Mouse (Mus musculus) embryonic facial prominence, embryonic 12.5 days (tissue): Measurements from ENCODE around the gene Hpf1. TPM values are rescaled to one million over a fixed set of nuclear protein-coding genes. Genes with fewer than 3 reads are reported as not detected.

ENCODE experiments used
- ATAC-seq: fragments of 200-750 bp; cut with Nextera tagmentation; 2 replicates; pipeline ENCODE4 v1.8.0; 2017; ENCODE audit not compliant: insufficient number of reproducible peaks, insufficient read depth, low FRiP score, low TSS enrichment
- H3K27ac ChIP-seq: fragments of 300-500 bp; sonication (generic); 2 replicates; pipeline ENCODE4 v1.5.1; 2016; ENCODE audit warnings: mild to moderate bottlenecking
- H3K27me3 ChIP-seq: fragments of 300-500 bp; sonication (generic); 2 replicates; pipeline ENCODE4 v1.6.1; 2016; ENCODE audit warnings: mild to moderate bottlenecking, moderate library complexity
- H3K36me3 ChIP-seq: fragments of 300-500 bp; sonication (generic); 2 replicates; pipeline ENCODE4 v1.6.1; 2016; ENCODE audit warnings: mild to moderate bottlenecking
- H3K4me1 ChIP-seq: fragments of 300-500 bp; sonication (generic); 2 replicates; pipeline ENCODE4 v1.6.1; 2016
- H3K4me2 ChIP-seq: fragments of 300-500 bp; sonication (generic); replicated peaks from 2 replicates; pipeline ENCODE4 v1.6.1; 2016; ENCODE audit warnings: mild to moderate bottlenecking, moderate library complexity
- H3K4me3 ChIP-seq: fragments of 300-500 bp; sonication (generic); 2 replicates; pipeline ENCODE4 v1.5.1; 2016; ENCODE audit warnings: mild to moderate bottlenecking
- H3K9ac ChIP-seq: fragments of 300-500 bp; sonication (generic); 2 replicates; pipeline ENCODE4 v1.6.1; 2016; ENCODE audit warnings: mild to moderate bottlenecking, moderate library complexity
- H3K9me3 ChIP-seq: fragments of 300-500 bp; sonication (generic); 2 replicates; pipeline ENCODE4 v1.6.1; 2016; ENCODE audit warnings: mild to moderate bottlenecking, moderate library complexity
- WGBS: fragments of 180-500 bp; shearing (Covaris S2); methylation state at CpG from one replicate; pipeline ENCODE4 v1.1.7; 2016; 5-methylcytosine and 5-hydroxymethylcytosine counted together
- polyA plus RNA-seq: library from polyadenylated mRNA; unstranded; fragments of >200 nt; fragmentation: Nextera tagmentation; extraction: Ambion mirVana; gene quantifications from 2 replicates; pipeline ENCODE4 v1.2.1, GENCODE M21; 2016

Gene Hpf1
- polyA plus RNA-seq, 1 experiment from 2014 or later, result 121 TPM

GRCm38 (mm10) chr8:60912081-60912480, 21.9 kb downstream of the Hpf1 start:
- H3K9me3 ChIP-seq, result no peaks in the 10 kb centered on the region
- no peaks in the 10 kb centered on the region for H3K27me3 ChIP-seq
- peaks cover 12% of the 10 kb centered on the region; the same call in 1 of the 2 replicates for H3K36me3 ChIP-seq
- H3K4me3 ChIP-seq, result no peak overlapping the region
- H3K9ac ChIP-seq, result no peak overlapping the region
- no peaks in the 10 kb centered on the region for H3K4me1 ChIP-seq
- WGBS, result 73% methylated on average over 4 of the region's 4 CpGs
- ATAC-seq, result no peak
- no peak overlapping the region for H3K4me2 ChIP-seq
- H3K27ac ChIP-seq, result no peak overlapping the region

DNA sequence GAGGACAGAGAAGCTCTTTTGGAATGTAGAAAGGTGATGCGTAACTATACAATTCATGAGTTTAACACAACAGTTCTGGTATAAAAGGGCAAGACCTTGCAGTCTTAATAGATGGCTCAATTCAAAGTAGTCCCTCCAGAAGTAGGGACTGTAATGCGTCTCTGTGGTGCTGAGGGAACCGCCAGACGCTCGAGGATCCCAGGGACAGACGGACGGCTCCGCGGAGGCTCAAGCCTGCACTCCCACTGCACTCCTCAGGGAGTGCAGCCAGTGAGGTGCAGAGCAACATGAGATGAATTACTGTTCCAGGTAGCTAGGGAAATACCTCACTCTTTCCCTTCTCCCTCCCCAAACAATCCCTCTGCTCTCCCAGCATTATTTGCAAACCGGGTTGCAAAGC, 22.3 kb downstream of the Hpf1 start:
- Histone ChIP-seq H3K27me3 (no peaks in the 10 kb centered on the region), H3K27ac (no peak overlapping the region), H3K4me3 (no peak overlapping the region), H3K4me1 (no peaks in the 10 kb centered on the region), H3K4me2 (no peak overlapping the region), H3K36me3 (peaks cover 12% of the 10 kb centered on the region; the same call in 1 of the 2 replicates), H3K9ac (no peak overlapping the region), H3K9me3 (no peaks in the 10 kb centered on the region)
- WGBS, result 51% methylated on average over 10 of the region's 10 CpGs
- no peak for ATAC-seq

DNA sequence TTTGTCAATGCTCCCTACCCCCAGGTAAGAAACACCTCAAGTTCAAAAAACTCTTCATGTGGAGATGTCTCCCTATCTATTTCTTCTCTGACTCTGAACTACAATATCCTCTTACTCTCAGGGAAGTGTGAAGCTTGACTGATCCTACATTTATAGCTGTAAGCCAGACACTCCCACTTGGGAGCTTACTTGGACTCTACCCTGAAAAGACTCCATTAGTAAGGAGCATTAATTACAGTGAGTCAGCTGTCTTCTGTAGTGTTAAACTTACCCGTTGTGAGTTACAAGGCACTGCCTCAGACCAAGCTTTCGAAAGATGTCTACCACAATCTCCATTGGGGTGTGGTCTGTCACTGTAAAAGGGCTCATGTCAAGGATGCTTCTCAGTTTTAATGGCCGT, 28.9 kb downstream of the Hpf1 start:
- ATAC-seq, result no peak
- Histone ChIP-seq H3K4me3 (no peak overlapping the region), H3K4me2 (no peak overlapping the region), H3K9me3 (no peaks in the 10 kb centered on the region), H3K27ac (no peak overlapping the region), H3K9ac (no peak overlapping the region), H3K27me3 (no peaks in the 10 kb centered on the region), H3K4me1 (no peaks in the 10 kb centered on the region), H3K36me3 (no peaks in the 10 kb centered on the region)
- WGBS, result 86% methylated on average over 3 of the region's 3 CpGs

DNA sequence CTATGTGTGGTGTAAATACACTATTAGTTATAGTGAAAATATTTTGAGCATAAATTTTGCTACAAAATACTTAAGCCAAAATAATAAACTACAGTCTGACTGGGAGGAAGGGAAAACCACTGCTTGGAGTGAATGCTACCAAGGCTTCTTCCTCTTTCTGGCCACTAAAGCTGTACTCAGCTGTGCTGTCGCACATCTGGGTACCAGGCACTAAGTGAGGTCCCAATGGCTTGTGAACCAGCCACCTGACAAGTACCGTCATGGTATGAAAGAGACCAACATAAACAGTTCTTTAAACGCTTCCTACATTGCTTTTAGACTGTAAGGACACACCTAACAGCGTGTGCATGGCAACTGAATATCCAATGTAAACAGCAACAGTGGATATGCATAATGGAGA, 30.0 kb downstream of the Hpf1 start:
- Histone ChIP-seq H3K4me1 (no peaks in the 10 kb centered on the region), H3K27me3 (no peaks in the 10 kb centered on the region), H3K9me3 (no peaks in the 10 kb centered on the region), H3K4me2 (no peak overlapping the region), H3K9ac (no peak overlapping the region), H3K27ac (no peak overlapping the region), H3K36me3 (no peaks in the 10 kb centered on the region), H3K4me3 (no peak overlapping the region)
- WGBS, result 86% methylated on average over 4 of the region's 4 CpGs
- no peak for ATAC-seq

- Histone ChIP-seq H3K27ac (no peak overlapping the region), H3K4me1 (no peaks in the 10 kb centered on the region), H3K36me3 (no peaks in the 10 kb centered on the region), H3K9ac (no peak overlapping the region), H3K27me3 (no peaks in the 10 kb centered on the region), H3K4me2 (no peak overlapping the region), H3K4me3 (no peak overlapping the region), H3K9me3 (no peaks in the 10 kb centered on the region)
- ATAC-seq, result no peak
Measured at GRCm38 (mm10) chr8:60933617-60934016, 43.4 kb downstream of the Hpf1 start.

DNA sequence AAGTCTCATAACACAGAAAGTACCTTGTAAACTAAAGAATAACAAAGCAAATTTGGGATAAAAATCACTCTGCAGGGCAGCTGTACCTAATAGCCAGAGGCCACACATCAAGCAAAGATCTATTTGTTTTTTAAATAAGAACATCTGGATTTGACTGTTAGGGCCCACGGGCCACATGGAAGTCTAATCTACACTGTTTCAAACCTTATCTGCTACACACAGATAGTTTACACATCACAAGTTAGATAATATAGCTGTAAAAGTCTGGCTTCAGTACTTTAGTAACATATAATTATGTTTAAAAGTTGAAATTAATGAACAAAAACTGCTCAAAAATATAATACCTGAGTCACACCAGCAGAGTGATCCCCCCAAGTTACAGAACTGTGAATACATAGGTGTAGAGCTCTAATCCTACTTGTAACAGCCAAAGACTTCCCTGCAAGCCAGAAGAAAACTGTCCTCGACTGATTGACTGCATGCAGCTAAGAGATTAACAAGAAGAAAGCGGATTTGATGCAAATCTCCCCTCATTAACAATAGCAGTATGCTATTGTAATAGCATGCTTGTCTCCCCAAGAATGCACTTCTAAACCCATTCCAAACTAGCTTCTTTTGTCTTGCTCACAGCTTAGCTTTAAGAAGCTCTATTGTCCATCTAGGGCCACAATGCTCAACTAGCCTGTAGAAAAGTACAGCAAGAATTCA, 48.7 kb downstream of the Hpf1 start:
- H3K4me1 ChIP-seq, result no peaks in the 10 kb centered on the region
- no peak overlapping the region for H3K4me3 ChIP-seq
- ATAC-seq, result no peak
- H3K9me3 ChIP-seq, result no peaks in the 10 kb centered on the region
- H3K27ac ChIP-seq, result no peak overlapping the region
- 34% methylated on average over 3 of the region's 3 CpGs for WGBS
- H3K4me2 ChIP-seq, result no peak overlapping the region
- H3K27me3 ChIP-seq, result no peaks in the 10 kb centered on the region
- no peak overlapping the region for H3K9ac ChIP-seq
- no peaks in the 10 kb centered on the region for H3K36me3 ChIP-seq

- no peaks in the 10 kb centered on the region for H3K4me1 ChIP-seq
- H3K9me3 ChIP-seq, result no peaks in the 10 kb centered on the region
- ATAC-seq, result no peak
- no peak overlapping the region for H3K27ac ChIP-seq
- no peak overlapping the region for H3K4me3 ChIP-seq
- 94% methylated on average over 2 of the region's 2 CpGs for WGBS
- H3K4me2 ChIP-seq, result no peak overlapping the region
- H3K36me3 ChIP-seq, result no peaks in the 10 kb centered on the region
- no peaks in the 10 kb centered on the region for H3K27me3 ChIP-seq
- H3K9ac ChIP-seq, result no peak overlapping the region
Measured at GRCm38 (mm10) chr8:60942867-60943266, 52.6 kb downstream of the Hpf1 start.

DNA sequence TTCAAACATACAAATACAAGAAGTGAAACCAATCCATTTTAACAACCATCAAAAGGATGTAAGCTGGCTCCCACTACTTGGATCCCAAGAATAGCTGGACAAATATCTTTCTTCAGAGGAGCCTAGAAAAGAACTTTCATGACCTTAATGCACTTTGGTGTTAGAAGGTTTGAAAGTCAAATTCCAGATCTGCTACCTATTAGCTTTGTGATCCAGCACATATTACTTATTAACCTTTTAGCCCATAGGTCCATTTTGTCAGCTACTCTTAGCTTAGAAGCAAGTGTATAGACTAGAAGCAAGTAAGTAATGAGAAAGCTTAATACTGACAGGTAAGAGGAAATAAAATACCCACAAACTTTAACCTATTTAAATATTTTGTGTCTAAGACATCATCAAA, 57.3 kb downstream of the Hpf1 start:
- Histone ChIP-seq H3K4me1 (peaks cover 3% of the 10 kb centered on the region; the same call in 1 of the 2 replicates), H3K27me3 (no peaks in the 10 kb centered on the region), H3K9ac (no peak overlapping the region), H3K4me2 (no peak overlapping the region), H3K4me3 (no peak overlapping the region), H3K36me3 (no peaks in the 10 kb centered on the region), H3K9me3 (no peaks in the 10 kb centered on the region), H3K27ac (no peak overlapping the region)
- no peak for ATAC-seq

DNA sequence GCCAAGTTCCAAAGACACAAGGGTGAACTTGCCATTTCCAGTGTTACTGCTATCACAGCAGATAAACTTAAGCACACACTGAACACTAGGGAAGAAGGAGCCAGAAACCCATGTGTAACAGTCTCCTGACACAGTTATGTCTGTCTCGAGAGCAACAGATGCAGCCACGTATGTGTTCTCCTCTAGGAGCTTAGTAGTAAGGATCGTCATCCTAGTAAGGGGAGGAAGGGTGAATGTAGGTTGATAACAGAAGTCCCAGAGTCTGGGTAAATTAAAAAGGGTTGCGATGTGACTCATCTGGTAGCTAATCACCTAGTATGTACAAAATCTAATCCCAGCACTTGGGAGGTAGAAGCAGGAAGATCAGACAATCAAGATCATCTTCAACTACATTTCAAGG, 59.6 kb downstream of the Hpf1 start:
- Histone ChIP-seq H3K27me3 (no peaks in the 10 kb centered on the region), H3K9me3 (no peaks in the 10 kb centered on the region), H3K36me3 (no peaks in the 10 kb centered on the region), H3K4me3 (no peak overlapping the region), H3K9ac (no peak overlapping the region), H3K27ac (no peak overlapping the region), H3K4me2 (no peak overlapping the region), H3K4me1 (peaks cover 3% of the 10 kb centered on the region; the same call in 1 of the 2 replicates)
- 89% methylated on average over 4 of the region's 4 CpGs for WGBS
- no peak for ATAC-seq

DNA sequence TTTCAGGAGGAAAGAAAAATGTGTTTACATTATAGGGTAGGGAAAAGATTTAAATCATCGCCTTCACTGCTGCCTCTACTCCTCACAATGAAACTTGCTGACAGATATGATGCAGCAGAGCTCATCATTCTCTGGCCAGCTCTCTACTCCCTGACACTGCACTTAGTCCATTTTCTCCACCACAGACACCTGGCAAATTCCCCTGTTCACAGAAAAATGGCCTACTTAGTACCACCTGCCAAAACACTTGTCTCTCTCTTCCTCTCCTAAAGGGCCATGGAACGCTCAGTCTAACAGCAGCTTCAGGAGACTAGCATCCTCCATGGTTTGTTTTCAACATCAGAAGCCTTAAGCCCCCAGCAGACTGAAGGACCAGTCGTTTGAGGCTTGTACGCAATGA, 61.1 kb downstream of the Hpf1 start:
- peaks cover 3% of the 10 kb centered on the region; the same call in 1 of the 2 replicates for H3K4me1 ChIP-seq
- no peak overlapping the region for H3K4me2 ChIP-seq
- no peak overlapping the region for H3K9ac ChIP-seq
- ATAC-seq, result no peak
- H3K9me3 ChIP-seq, result no peaks in the 10 kb centered on the region
- 69% methylated on average over 4 of the region's 4 CpGs for WGBS
- H3K27ac ChIP-seq, result no peak overlapping the region
- H3K4me3 ChIP-seq, result no peak overlapping the region
- no peaks in the 10 kb centered on the region for H3K27me3 ChIP-seq
- H3K36me3 ChIP-seq, result no peaks in the 10 kb centered on the region

GRCm38 (mm10) chr8:60951757-60952156, 61.5 kb downstream of the Hpf1 start:
- peaks cover 3% of the 10 kb centered on the region; the same call in 1 of the 2 replicates for H3K4me1 ChIP-seq
- WGBS, result 94% methylated on average over 1 of the region's 1 CpGs
- ATAC-seq, result no peak
- H3K4me3 ChIP-seq, result no peak overlapping the region
- H3K9ac ChIP-seq, result no peak overlapping the region
- H3K27me3 ChIP-seq, result no peaks in the 10 kb centered on the region
- H3K4me2 ChIP-seq, result no peak overlapping the region
- no peaks in the 10 kb centered on the region for H3K36me3 ChIP-seq
- no peak overlapping the region for H3K27ac ChIP-seq
- no peaks in the 10 kb centered on the region for H3K9me3 ChIP-seq

GRCm38 (mm10) chr8:60952803-60953202, 62.6 kb downstream of the Hpf1 start:
- Histone ChIP-seq H3K4me2 (no peak overlapping the region), H3K36me3 (no peaks in the 10 kb centered on the region), H3K4me3 (no peak overlapping the region), H3K9me3 (no peaks in the 10 kb centered on the region), H3K27ac (no peak overlapping the region), H3K27me3 (no peaks in the 10 kb centered on the region), H3K9ac (no peak overlapping the region), H3K4me1 (peaks cover 3% of the 10 kb centered on the region; the same call in 1 of the 2 replicates)
- ATAC-seq, result no peak
- 73% methylated on average over 5 of the region's 5 CpGs for WGBS
